Mouse (Mus musculus) hindbrain, embryonic 11.5 days (tissue): ENCODE measurements around the gene Gphn. TPM values are rescaled to one million over a fixed set of nuclear protein-coding genes. Genes with fewer than 3 reads are reported as not detected.
"Not testable (repeated sequence)": the region's sequence is repeated elsewhere in the genome, so short reads cannot be mapped to it uniquely, and the experiment has no call there.

Experiments
- ATAC-seq: fragments of 200-750 bp; cut with Nextera tagmentation; 2 replicates; pipeline ENCODE4 v1.8.0; 2017; ENCODE audit warnings: mild to moderate bottlenecking, moderate TSS enrichment, moderate library complexity; ENCODE audit not compliant: low FRiP score
- DNase-seq: peaks from one replicate; pipeline ENCODE4 v3.0.0-alpha.2; 2015; ENCODE audit warnings: low spot score
- H3K27ac ChIP-seq: fragments of 300-500 bp; sonication (generic); 2 replicates; pipeline ENCODE4 v1.5.1; 2014; ENCODE audit warnings: mild to moderate bottlenecking, low read depth, low read length
- H3K27me3 ChIP-seq: fragments of 300-500 bp; sonication (generic); 2 replicates; pipeline ENCODE4 v1.6.1; 2014; ENCODE audit warnings: mild to moderate bottlenecking, low read length, moderate library complexity, mixed read lengths; ENCODE audit not compliant: control insufficient read depth, insufficient read depth
- H3K36me3 ChIP-seq: fragments of 300-500 bp; sonication (generic); 2 replicates; pipeline ENCODE4 v1.6.1; 2014; ENCODE audit warnings: mild to moderate bottlenecking, low read length, moderate library complexity, mixed read lengths; ENCODE audit not compliant: control insufficient read depth, insufficient read depth
- H3K4me1 ChIP-seq: fragments of 300-500 bp; sonication (generic); replicated peaks from 2 replicates; pipeline ENCODE4 v1.6.1; 2014; ENCODE audit warnings: low read length, mixed read lengths; ENCODE audit not compliant: control insufficient read depth, insufficient read depth
- H3K4me2 ChIP-seq: fragments of 300-500 bp; sonication (generic); replicated peaks from 2 replicates; pipeline ENCODE4 v1.6.1; 2014; ENCODE audit warnings: mild to moderate bottlenecking, low read depth, low read length
- H3K4me3 ChIP-seq: fragments of 300-500 bp; sonication (generic); 2 replicates; pipeline ENCODE4 v1.5.1; 2014; ENCODE audit warnings: low read depth, low read length
- H3K9ac ChIP-seq: fragments of 300-500 bp; sonication (generic); 2 replicates; pipeline ENCODE4 v1.6.1; 2014; ENCODE audit warnings: low read depth, low read length
- H3K9me3 ChIP-seq: fragments of 300-500 bp; sonication (generic); 2 replicates; pipeline ENCODE4 v1.6.1; 2016; ENCODE audit warnings: low read length; ENCODE audit not compliant: control insufficient read depth
- WGBS: fragments of 180-500 bp; shearing (Covaris S2); extraction: QIAGEN DNeasy Blood & Tissue Kit; methylation state at CpG from one replicate; pipeline ENCODE4 v1.1.7; 2014; 5-methylcytosine and 5-hydroxymethylcytosine counted together
- polyA plus RNA-seq: library from polyadenylated mRNA; unstranded; fragments of >200 nt; fragmentation: Nextera tagmentation; extraction: Ambion mirVana; gene quantifications from 2 replicates; pipeline ENCODE4 v1.2.1, GENCODE M21; 2014

The Gphn gene
- polyA plus RNA-seq, 1 experiment from 2014 or later, result 22.5 TPM

DNA sequence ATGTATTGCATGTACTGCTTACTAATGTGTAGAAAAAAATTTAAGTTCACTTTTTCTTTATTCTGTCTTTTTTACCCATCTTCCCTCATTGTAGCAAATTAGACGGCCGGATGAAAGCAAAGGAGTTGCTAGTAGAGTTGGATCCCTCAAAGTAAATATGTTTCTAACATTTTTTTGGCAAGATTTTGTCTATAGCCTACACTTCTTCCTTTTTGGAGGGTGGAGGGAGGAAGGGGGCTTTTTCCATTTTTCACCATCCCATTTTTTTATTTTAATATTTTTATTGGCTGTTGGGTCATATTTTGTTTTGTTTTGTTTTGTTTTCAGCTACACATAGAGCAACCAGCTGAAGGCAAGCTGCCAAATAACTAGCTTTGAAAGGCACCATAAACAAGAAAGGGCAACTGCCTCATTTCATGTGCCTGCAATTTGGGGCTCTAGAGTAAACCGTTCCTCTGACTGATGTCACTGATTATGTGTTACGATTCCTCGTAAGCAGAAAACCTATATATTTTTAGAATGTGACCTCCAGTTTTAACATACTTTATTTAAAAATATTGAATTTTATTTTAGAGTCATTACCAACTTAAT is 296.7 kb downstream of the Gphn start:
- Histone ChIP-seq H3K9me3 (no peaks in the 10 kb centered on the region), H3K4me1 (no peaks in the 10 kb centered on the region), H3K27ac (no peak overlapping the region), H3K27me3 (no peaks in the 10 kb centered on the region), H3K4me3 (no peak overlapping the region), H3K4me2 (no peak overlapping the region), H3K9ac (no peak overlapping the region), H3K36me3 (no peaks in the 10 kb centered on the region)
- 93% methylated on average over 5 of the region's 5 CpGs for WGBS
- ATAC-seq (no peak), DNase-seq (no peak)

DNA sequence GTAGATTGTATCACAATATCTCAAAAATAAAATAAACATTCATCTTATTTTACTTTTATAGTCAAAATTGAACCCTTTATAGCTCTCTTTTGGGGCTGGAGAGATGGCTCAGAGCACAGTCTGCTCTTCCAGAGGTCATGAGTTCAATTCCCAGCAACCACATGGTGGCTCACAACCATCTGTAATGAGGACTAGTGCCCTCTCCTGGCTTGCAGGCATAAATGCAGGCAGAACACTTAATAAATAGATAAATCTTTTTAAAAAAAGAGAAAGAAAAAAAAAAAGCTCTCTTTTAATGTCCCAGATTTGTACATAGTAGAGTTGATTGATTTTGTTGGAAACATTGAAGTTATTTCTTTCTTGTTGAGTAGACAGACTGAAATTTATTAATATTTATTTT is 311.4 kb downstream of the Gphn start:
- H3K4me1 ChIP-seq, DNase-seq, H3K27me3 ChIP-seq, H3K9ac ChIP-seq, ATAC-seq, H3K4me2 ChIP-seq, H3K4me3 ChIP-seq, H3K27ac ChIP-seq, H3K36me3 ChIP-seq, H3K9me3 ChIP-seq: not testable (repeated sequence)

DNA sequence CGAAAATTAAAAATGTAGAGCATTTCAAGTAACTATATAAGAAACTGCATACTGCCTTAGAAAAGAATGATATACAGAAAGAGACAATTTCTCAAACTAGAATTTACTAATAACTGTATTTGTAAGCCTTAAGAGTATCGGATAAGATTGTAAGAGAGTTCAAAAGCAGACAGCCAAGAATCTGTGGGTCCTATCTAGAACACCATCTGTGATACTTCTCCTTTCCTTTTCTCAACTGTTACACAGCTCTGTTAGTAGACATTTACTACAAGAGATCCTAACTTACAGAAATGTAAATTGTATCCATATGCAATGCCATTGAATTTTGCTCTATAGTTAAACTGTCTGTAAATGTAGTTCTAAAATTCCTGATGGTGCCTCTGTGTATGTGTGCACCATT is 324.7 kb downstream of the Gphn start:
- H3K27ac ChIP-seq, result no peak overlapping the region
- no peak overlapping the region for H3K4me2 ChIP-seq
- 93% methylated on average over 2 of the region's 2 CpGs for WGBS
- H3K27me3 ChIP-seq, result no peaks in the 10 kb centered on the region
- H3K4me1 ChIP-seq, result no peaks in the 10 kb centered on the region
- DNase-seq (no peak), ATAC-seq (no peak)
- H3K9me3 ChIP-seq, result no peaks in the 10 kb centered on the region
- H3K9ac ChIP-seq, result no peak overlapping the region
- no peaks in the 10 kb centered on the region for H3K36me3 ChIP-seq
- H3K4me3 ChIP-seq, result no peak overlapping the region

DNA sequence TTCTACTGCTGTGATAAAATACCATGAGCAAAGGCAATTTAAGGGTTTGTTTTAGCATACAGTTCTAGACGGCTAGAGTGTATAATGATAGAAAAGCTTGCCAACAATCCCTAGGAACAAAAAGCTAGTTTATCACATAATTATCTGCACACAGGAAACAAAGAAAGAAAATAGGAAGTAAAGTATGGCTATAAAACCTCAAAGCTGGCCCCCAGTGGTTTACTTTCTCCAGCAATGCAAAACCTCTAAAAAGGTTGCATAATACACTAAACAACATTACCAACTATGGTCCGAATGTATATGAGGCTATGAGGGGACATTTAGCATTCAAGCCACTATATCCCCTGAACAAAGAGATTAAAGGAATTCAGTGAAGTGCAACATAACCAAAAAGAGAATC is 405.6 kb downstream of the Gphn start:
- Histone ChIP-seq H3K4me3 (no peak overlapping the region), H3K9ac (no peak overlapping the region), H3K27ac (no peak overlapping the region), H3K36me3 (no peaks in the 10 kb centered on the region), H3K4me1 (no peaks in the 10 kb centered on the region), H3K27me3 (no peaks in the 10 kb centered on the region), H3K9me3 (no peaks in the 10 kb centered on the region), H3K4me2 (no peak overlapping the region)
- DNase-seq (no peak), ATAC-seq (no peak)
- 93% methylated on average over 2 of the region's 2 CpGs for WGBS

DNA sequence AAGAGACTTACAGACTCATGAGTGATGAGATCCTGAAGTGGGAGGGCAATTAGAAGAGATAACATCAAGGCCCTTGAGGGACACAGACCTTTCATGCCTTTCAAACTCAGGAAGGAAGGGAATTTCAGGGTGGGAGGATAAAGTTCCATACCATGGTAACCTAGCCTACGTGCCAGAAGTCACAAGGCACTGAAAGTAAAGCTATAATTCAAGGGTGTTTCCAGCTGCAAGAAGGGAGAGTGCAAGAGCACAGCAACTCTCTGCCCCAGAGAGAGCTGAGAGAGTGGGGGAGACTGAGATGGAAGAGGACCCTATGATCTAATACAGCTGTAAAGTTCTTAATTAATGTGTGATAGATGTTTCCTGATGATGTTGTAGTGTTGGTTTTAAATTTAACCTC is 413.3 kb downstream of the Gphn start:
- no peak overlapping the region for H3K4me2 ChIP-seq
- H3K27ac ChIP-seq, result no peak overlapping the region
- 58% methylated on average over 1 of the region's 1 CpGs for WGBS
- H3K27me3 ChIP-seq, result no peaks in the 10 kb centered on the region
- ATAC-seq, result no peak
- no peak for DNase-seq
- H3K9me3 ChIP-seq, result no peaks in the 10 kb centered on the region
- no peaks in the 10 kb centered on the region for H3K36me3 ChIP-seq
- no peak overlapping the region for H3K4me3 ChIP-seq
- no peaks in the 10 kb centered on the region for H3K4me1 ChIP-seq
- H3K9ac ChIP-seq, result no peak overlapping the region

DNA sequence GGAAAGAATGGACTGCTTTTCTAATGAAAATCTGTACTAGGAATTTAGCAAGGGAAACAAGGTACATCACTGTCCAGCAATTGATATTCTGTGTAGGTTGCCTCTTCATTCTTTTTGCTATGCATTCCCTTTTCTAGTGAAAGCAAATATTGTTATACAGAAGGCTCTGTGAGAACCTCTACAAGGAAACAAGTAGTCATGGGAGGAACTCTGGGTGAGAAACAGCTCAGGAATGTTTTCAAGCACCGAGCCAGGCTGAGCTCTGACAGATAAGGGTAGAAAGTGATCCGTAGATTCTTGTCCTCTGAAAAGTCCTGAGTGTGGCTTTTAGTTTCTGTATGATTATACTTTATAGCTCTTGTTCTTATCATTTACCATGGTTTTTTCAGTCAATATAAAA is 413.9 kb downstream of the Gphn start:
- 55% methylated on average over 2 of the region's 2 CpGs for WGBS
- ATAC-seq (no peak), DNase-seq (no peak)
- Histone ChIP-seq H3K9me3 (no peaks in the 10 kb centered on the region), H3K27ac (no peak overlapping the region), H3K4me2 (no peak overlapping the region), H3K36me3 (no peaks in the 10 kb centered on the region), H3K27me3 (no peaks in the 10 kb centered on the region), H3K9ac (no peak overlapping the region), H3K4me3 (no peak overlapping the region), H3K4me1 (no peaks in the 10 kb centered on the region)

DNA sequence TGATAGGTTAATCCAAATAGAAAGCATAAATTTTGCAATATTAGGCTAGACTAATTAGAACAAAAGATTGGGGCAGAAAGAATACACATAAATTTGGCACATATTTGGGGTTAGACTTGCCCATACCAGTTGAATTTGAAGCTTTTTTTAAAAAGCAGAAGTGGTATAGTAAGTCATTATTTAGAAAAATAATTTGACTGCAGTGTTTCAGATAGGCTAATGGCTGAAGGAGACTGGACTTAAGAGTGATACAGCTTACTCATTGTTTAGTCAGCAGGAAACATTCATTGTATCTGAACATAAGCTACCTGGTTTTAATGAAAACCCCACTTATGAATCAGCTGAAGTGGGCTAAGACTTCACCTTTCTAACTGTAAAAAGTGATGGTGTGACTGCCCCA is 415.0 kb downstream of the Gphn start:
- H3K9ac ChIP-seq, result no peak overlapping the region
- no peaks in the 10 kb centered on the region for H3K4me1 ChIP-seq
- H3K9me3 ChIP-seq, result no peaks in the 10 kb centered on the region
- H3K27ac ChIP-seq, result no peak overlapping the region
- DNase-seq, result no peak
- H3K4me3 ChIP-seq, result no peak overlapping the region
- no peaks in the 10 kb centered on the region for H3K27me3 ChIP-seq
- H3K36me3 ChIP-seq, result no peaks in the 10 kb centered on the region
- no peak for ATAC-seq
- H3K4me2 ChIP-seq, result no peak overlapping the region

DNA sequence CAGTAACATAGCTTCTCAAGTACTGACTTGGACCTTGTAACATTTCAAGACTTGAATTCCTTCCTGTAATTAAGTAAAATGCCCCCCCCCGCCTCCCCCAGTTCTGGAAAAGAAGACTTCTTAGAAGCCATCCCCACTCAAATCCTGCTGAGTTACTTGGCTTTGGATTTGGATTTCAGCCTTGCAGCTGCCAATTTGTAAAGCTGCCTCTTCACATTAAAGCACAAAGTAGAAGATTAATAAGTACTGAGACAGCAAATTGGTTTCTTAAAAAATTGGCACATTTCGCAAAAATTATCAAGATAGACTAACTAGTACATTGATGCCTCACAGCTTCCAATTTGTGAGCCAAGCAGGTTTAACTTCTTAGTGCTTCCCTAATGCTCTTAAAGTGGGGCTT is 417.5 kb downstream of the Gphn start:
- no peak for ATAC-seq
- Histone ChIP-seq H3K27ac (no peak overlapping the region), H3K36me3 (no peaks in the 10 kb centered on the region), H3K4me3 (no peak overlapping the region), H3K4me2 (no peak overlapping the region), H3K9ac (no peak overlapping the region), H3K4me1 (no peaks in the 10 kb centered on the region), H3K27me3 (no peaks in the 10 kb centered on the region), H3K9me3 (no peaks in the 10 kb centered on the region)
- 80% methylated on average over 2 of the region's 2 CpGs for WGBS
- DNase-seq, result no peak

DNA sequence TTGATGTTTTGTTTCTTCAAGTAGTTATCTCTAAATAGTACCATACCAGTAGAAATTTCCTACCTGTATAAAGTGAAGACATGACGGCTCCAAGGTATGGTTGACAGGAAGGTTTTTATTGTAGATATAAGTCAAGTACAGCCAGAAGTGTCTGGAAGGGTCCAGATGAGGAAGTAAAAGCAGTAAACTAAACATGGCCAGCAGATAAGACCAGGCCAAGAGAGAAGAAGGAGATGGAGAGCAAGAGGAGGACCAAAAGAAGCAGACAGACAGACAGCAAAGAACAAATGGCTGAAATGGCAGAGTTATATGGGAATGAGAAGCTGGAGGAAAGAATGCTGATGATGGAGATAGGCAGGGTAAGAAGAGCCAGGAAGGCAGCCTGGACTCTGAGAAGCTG is 419.1 kb downstream of the Gphn start:
- no peaks in the 10 kb centered on the region for H3K36me3 ChIP-seq
- no peak overlapping the region for H3K9ac ChIP-seq
- no peaks in the 10 kb centered on the region for H3K27me3 ChIP-seq
- WGBS, result 97% methylated on average over 1 of the region's 1 CpGs
- H3K4me3 ChIP-seq, result no peak overlapping the region
- no peaks in the 10 kb centered on the region for H3K4me1 ChIP-seq
- no peaks in the 10 kb centered on the region for H3K9me3 ChIP-seq
- no peak for ATAC-seq
- DNase-seq, result no peak
- no peak overlapping the region for H3K4me2 ChIP-seq
- no peak overlapping the region for H3K27ac ChIP-seq
